Mouse (Mus musculus) megakaryocyte, adult 5-6 weeks (primary cell): ENCODE measurements around the gene Ptprk. TPM values are rescaled to one million over a fixed set of nuclear protein-coding genes. Genes with fewer than 3 reads are reported as not detected.

Experiments
- ATAC-seq: 2 replicates; pipeline ENCODE4 v1.8.0; 2016; ENCODE audit warnings: mild to moderate bottlenecking, inconsistent platforms; ENCODE audit not compliant: poor library complexity, severe bottlenecking
- total RNA-seq, 2 experiments: library from RNA; stranded (forward) in 1 of 2; stranded (reverse) in 1 of 2; fragments of 153-499, 151-499 nt in 1 of 2; fragments of 221-1000, 200-1000 nt in 1 of 2; gene quantifications; 2 replicates each; pipeline versions ENCODE4 v1.2.3 to v1.2.4; 2015 to 2017

The Ptprk gene
- total RNA-seq, 2 experiments from 2014 or later = not detected

DNA sequence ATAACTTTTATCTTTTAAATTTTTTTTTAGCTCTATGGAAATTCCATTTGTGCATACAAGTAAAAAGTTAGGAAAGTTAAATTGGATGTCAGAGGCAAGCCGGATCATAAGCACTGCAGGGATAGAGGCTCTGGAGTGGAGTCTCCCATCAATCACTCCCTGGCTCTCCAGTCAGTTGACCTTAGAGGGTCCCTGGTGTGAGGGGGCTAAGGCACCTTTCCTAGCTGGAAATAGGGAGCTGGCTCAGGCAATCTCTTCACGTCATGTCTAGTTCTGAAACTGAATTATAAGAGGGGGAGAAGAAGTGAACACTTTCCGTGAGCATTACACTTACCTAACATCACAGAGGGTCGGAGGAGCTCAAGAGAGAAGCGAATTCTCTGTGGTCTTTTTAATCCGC is 110.1 kb downstream of the Ptprk start:
- ATAC-seq = no peak

GRCm38 (mm10) chr10:28185326-28185725 is 110.7 kb downstream of the Ptprk start:
- ATAC-seq = no peak

DNA sequence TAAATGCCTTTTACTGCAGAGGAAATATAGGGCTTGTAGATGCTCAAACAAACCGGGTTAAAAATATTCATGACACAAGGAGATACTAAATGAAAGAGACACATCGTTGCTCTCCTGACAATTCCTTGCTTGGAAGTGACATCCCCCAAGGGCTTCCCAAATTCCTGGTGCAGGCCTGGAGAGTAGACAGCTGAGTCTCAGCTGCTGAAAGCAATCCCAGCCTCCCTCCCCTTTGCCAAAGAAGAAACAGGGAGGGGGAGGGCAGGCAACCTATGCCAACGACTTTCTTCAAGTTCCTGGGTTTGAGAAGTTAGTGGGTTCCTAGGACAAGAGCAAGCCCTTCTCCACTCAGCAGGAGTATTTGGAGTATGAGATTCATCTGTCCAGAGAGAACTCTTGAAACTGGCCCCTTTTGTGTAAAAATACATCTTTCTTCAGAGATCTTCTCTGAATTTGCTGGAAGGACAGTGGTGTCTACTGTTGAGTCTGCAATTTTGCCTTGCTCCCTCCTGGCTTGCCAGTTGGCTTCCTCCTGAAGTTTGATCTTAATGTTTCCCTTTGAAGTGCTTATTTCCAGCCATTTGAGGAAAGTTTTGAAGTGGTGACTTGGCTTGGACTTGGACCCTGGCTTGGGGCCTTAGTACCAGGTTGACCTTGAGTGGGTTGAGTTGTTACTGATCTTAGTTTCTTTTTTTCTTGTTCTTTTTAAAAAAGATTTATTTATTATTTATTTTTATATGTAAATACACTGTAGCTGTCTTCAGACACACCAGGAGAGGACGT is 111.6 kb downstream of the Ptprk start:
- ATAC-seq = no peak

DNA sequence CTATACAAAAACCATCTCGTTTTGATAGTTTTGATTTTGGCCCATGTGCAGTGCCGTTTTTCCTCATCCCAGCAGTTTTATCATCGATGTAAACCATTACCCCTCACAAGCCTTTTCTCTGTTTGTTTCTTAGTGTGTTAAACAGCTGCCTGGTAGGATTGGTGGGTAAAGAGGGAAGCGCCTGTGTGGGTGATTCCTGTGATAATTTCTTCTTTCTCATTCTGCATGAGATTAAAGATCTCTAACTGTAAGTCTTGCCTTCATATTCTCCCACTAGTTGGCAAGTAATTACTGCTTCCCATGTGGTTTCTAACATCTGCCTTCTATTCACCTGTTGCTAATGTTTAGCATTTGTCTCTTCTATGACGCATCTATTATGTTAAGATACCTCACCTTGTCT is 116.8 kb downstream of the Ptprk start:
- no peak for ATAC-seq

GRCm38 (mm10) chr10:28193630-28194029 is 119.0 kb downstream of the Ptprk start:
- no peak for ATAC-seq

DNA sequence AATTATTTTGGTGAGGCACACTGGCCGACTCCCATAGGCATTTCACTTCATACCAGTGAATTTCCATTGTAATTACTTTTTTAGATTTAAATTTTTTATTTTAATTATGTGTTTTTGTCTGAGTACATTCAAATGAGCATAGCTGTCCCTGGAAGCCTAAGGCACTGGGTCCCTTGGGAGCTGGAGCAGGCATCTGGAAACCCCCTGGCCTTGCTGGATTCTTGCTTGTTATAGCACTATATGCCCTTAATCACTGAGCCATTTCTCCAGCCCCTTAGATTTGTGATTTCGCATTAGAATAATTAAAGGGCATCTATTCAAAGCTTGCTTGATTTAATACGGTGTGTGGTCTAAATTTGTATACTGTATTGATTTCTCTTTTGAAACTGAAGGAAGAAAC is 126.0 kb downstream of the Ptprk start:
- ATAC-seq = no peak

DNA sequence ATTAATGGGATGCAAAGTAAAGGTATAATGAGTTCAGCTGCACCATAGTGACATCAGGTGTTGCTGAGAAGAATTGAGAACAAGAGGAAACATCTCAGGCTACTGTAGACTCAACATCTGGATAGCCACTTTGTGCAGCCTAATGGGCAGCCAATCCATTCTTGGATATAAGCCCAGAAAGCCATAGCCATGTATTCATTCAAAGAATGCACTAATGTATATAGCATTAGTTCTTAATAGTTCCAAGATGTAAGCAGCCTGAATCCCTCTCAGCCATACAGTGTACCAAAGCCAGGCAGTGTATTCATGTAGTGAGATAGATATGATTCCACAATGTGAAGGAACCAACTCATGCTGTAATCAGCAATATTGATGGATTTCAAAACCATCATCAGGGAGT is 134.8 kb downstream of the Ptprk start:
- no peak for ATAC-seq

DNA sequence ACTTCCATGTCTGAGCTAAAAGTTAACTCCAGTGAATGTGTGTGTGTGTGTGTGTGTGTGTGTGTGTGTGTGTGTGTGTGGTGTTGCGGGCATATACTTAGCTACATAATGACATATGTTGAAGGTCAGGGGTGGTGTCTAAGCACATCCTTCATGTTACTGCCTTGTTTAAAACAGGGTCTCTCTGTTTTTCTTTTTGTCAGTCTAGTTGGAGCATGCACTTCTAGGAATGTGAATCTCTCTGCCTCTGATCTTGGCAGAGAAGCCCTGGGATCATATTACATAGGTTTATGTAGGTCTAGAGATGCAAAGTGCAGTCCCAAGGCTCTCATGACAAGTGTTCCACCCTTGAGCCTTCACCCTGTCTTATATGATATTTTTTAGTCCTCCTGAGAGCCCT is 137.5 kb downstream of the Ptprk start:
- ATAC-seq = no peak

DNA sequence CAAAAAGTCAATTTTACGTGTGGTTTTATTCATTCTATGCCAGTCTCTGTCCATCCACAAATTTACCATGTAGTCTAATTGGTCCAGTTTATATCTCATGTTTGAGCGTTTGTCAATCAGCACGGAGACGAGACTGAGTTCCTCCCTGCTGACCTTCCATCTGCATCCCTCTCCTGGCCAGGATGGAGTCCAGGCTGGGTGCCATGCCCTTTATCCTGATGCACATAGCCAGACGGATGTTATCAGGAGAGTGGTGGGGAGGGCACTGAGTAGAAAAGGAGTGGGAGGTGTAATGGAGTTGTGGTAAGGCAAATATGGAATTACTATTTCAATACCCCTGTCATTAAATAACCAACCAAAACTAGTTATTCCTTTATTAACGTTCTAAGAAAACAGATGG is 140.5 kb downstream of the Ptprk start:
- ATAC-seq = no peak

GRCm38 (mm10) chr10:28223602-28224001 is 149.0 kb downstream of the Ptprk start:
- no peak for ATAC-seq

GRCm38 (mm10) chr10:28224376-28224775 is 149.8 kb downstream of the Ptprk start:
- no peak for ATAC-seq

DNA sequence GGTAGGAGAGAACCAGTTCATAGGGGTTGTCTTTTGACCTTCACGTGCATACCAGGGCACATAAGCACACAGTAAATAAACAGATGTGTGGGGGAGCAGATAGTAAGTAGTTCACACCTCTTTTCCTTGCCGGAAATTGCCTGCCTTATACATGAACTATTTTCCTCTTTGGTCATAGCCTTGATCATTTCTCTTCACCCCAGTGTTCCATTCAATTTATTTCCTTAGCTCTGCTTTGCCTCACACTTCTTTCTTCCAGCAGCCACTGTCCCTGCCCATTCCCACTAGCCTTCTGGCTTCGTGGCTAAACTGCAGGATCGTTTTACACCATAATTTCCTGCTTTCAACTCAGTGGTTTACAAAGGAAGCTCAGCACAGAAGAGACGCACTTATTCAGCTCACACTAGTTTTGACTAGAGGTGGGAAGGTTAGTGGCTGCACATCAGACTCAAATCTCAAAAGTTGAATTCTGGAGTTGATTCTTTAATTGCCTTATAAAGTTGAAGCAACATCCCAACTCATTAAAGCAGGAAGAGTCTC is 151.0 kb downstream of the Ptprk start:
- ATAC-seq = no peak

DNA sequence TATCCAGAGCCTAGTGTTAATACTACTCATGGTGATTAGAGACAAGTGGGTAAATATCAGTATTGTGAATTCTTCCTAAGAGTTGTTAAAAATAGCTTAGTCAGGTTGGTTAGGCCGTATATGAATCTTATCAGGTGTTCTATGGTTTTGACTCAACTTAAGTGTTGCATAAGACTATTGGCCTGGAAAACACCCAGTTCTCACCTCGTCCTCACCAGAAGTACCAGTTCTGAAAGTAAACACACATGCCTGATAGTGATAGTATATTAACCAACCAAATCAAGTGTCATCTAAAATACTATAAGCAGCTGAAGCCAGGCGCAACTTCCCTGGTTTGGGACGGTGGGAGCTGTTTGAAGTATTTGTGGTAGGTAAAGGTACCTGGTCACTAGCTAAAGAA is 153.1 kb downstream of the Ptprk start:
- no peak for ATAC-seq

DNA sequence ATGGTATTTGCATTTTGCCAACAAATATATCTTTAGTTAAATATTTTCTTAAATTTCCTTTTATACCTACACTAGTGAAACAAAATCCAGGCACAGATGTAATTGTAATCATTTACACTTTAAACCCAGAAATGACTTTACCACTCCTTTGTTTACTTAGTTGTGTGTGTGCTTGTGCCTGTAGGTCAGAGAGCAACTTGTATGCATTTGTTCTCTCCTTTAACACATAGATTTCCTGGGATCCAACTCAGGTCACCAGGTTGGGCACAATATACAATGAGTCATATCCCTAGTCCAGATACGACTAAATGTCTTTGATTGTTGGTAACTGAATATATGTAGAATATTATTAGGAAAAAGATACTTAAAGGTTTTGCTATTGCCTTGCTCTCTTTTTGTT is 153.6 kb downstream of the Ptprk start:
- ATAC-seq = no peak

DNA sequence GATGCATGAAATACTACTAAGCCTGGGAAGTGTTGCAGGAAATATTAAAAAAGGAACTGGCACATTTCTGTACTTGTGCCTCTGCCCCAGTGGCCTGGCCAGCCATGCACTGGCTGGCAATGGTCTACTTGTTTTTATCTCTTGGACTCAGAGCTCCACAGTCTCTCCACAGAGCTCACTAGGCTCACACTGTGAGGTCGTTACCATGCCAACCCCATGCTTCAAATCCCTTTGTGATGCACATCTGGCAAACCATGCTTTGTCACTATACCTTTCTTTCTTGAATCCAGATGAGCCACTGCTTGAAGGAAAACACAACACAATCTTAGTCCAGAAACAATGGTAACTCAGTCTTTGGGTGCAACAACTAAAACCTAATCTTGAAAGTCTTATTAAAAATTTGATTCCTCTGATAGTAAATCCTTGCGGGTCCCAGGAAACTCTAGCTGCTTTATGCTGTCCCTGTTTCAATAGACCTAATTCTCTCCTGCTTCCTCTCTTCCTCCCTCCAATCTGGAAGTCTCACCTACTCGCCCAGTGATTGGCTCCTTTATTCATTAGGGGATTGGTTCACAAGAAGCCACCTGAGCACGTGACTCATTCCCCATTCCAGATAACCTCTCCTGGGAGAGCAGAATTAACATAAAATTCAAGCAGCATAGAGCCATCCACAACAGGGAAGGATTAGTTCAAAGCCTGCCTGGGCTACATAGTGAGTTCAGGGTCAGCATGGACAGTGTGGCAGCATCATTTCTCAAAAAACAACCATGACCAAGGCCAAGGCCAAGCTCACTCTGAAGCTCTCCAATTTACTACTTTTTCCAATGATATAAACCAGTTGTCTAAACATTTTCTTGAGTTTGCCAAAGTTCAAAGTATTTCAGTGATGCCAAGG is 157.9 kb downstream of the Ptprk start:
- ATAC-seq = no peak

DNA sequence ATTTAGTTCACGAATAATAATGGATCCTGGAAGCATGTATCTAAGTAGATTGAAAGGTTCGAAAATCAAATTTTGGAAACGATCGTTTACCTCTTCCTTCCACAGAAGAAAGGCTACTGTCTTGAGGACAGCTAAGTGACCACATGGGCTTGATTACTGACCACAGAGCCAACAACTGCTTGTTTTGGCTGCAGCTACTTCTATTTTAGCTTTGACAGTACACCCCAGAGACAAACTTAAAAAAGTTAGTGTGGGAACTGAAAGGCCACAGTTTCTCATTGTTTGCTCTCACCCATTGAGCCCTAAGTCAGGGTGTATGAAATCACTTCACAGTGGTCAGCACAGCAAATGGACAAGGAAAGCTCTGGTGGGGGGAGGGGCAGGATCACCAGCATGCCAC is 174.4 kb downstream of the Ptprk start:
- no peak for ATAC-seq

- ATAC-seq = no peak
Observed at GRCm38 (mm10) chr10:28251385-28251784, 176.8 kb downstream of the Ptprk start.

DNA sequence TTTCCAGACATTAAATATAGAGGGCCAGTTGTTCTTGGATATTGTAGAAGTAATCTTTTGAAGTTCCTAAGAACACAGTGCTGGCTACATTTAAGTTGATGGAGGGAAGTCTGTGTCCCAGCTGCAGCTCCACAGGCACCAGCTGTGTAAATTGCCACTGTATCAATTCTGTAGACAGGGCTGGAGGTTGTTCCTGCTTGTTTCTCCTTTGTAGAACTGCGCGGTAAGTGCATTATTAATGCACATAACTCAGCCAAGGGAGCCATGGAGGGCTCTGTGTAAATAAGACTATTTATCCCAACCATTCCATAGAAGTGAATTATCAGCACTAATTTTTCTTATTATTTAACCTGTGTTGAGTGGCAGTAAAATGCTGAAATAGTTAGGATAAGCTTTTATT is 186.0 kb downstream of the Ptprk start:
- no peak for ATAC-seq

DNA sequence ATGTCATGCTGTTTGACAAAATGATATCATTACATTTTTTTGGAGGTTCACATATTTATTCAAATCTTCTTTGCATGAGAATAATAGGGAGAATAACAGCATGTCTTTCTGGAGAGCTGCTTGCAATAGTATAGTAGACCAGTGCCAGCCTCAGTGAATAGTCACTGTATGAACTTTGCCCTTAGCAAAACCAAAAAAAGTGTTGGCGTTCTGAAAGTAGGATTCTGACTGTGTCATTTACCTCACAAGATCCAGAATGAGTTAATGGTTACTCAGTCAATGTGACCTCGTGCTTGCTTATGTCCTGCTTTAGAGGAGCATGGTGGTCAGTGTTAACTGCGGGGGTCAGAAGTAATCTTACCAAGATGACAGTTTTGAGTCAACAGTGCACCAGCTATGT is 187.5 kb downstream of the Ptprk start:
- ATAC-seq = no peak

DNA sequence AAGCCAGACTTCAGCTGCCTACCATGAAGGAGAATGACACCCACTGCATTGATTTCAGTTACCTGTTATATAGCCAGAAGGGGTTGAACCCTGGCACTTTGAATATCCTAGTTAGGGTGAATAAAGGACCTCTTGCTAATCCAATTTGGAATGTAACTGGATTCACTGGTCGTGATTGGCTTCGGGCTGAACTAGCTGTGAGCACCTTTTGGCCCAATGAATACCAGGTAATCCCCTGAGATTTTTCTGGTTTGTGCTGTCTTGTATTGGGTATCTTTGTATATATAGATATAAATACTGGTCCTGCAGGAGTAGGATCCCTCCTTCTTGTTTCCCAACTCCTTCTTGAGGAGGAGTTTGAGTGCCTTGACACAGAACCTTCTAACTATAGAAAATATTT is 188.9 kb downstream of the Ptprk start:
- no peak for ATAC-seq

GRCm38 (mm10) chr10:28270273-28270672 is 195.7 kb downstream of the Ptprk start:
- ATAC-seq = no peak
